Mouse (Mus musculus) CD4-positive helper T cell, adult 2 months (primary cell): ENCODE measurements around the gene Stoml2.

Source experiments
- DNase-seq: peaks from one replicate; pipeline ENCODE4 v3.0.0-alpha.2; 2012; ENCODE audit warnings: low read depth, missing footprints, low spot score

The Stoml2 gene

GRCm38 (mm10) chr4:43038567-43039495, 7.3 kb upstream of the Stoml2 start:
- DNase-seq = no peak

GRCm38 (mm10) chr4:43037860-43038566, 6.5 kb upstream of the Stoml2 start:
- DNase-seq = no peak

DNA sequence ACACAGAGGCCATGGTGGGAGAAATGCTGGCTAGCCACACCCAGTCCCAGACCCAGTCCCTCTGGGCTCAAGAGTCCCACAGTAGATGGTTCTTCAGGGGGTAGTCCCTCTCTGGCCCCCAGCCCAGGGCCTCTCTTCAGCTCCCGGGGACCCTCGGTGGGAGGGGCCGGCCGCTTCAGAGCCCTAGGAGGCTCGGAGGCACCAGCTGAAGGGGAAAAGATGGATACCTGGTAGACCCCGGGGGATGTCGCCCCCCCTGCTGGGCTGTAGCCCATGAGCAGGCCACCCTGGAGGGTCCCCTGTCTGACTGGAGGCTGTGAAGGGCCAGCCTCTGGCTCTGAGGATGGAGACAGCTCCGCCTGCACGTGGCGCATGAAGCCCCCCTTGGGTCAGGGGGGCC, 4.8 kb upstream of the Stoml2 start:
- no peak for DNase-seq

- DNase-seq = no peak
Observed at GRCm38 (mm10) chr4:43035851-43036250, 4.3 kb upstream of the Stoml2 start.

GRCm38 (mm10) chr4:43033481-43033880, 2.0 kb upstream of the Stoml2 start:
- no peak for DNase-seq

DNA sequence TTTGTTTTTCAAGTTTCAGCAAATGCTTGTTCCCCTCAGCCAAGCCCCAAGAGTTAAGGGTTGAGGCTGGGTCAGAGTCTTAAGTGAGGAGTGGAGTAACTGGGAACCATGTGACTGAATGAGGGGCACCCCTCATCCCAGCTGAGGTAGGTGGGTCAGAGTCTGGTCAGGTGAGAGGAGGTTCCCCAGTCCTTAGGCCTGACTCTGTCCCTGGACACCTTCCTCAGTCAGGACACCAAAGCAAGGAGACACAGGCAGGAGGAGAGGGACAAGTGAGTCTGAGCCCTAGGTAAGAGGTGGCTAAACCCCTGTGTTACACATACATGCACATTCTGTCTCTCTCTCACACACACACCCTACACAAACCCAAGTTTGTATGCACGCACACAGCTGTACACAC, 991 bp upstream of the Stoml2 start:
- no peak for DNase-seq

DNA sequence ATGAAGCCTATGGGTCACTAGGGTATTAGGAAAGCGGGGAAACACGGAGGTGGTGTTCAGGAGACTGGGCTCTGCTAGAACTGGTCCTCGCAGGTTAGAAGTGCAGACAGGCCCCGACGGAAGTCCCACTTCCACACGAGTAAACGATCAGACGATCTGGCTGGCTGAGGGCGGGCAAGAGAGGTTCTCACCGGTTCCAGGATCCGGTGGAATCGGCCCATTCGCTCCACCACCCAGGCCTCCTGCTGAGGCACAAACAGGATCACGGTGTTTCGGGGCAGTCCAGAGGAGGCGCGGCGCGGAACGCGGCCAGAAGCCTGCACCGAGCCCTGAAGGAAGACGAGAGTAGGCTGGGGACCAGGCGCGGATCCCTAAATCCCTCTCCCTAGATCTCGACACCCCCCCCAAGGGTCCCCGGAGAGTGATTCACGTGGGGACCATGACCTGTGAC, 705 bp downstream of the Stoml2 start:
- DNase-seq = peak; percentile 49

- no peak for DNase-seq
Observed at GRCm38 (mm10) chr4:43030352-43030751, 1.2 kb downstream of the Stoml2 start.

DNA sequence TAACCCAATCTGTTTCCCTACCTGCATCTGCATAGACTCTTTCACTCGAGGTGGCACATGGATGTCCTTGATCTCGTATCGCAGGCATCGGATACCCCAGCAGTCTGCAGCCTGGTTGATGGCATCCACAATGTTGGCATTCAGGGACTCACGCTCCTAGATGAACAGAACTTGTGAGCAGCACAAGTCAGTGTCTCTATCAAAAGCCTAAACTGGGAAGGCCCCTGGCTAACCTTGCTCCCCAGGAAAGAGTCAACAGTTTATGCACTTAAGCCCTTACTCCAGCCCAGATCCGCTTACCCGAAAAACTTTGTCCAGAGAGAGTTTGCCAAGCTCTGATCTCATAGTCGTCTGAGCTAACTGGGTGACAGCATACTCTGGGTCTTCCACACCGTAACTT, 1.8 kb downstream of the Stoml2 start:
- no peak for DNase-seq

- no peak for DNase-seq
Observed at GRCm38 (mm10) chr4:43029121-43029520, 2.4 kb downstream of the Stoml2 start.

- peak; percentile 94 for DNase-seq
Observed at GRCm38 (mm10) chr4:43025084-43025960, 6.2 kb downstream of the Stoml2 start, which contains the start of gene Pigo. Gene Pigo (minus strand): TSS chr4:43025819.

GRCm38 (mm10) chr4:43024673-43025072, 6.8 kb downstream of the Stoml2 start:
- no peak for DNase-seq

GRCm38 (mm10) chr4:43021341-43021740, 10.2 kb downstream of the Stoml2 start:
- no peak for DNase-seq

DNA sequence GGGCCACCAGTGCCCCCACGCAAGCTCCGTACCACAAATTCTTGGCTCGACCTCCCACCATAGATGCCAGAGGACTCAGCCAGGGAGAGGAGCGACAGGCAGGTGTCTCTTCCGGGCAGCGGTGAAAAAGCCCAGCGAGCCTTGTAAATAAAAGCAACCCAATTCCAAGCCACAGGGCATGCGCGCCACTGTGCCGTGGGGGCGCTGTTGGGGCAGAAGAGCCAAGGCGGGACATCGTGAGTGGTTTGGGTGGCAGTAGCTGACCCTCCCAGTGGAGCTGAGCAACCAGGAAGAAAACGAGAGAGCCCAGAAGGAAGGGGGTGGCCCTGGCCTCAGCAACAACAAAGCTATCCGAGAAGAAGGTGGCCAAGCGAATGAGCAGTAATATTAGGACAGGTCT, 10.6 kb downstream of the Stoml2 start:
- no peak for DNase-seq

- DNase-seq = no peak
Observed at GRCm38 (mm10) chr4:43019641-43020465, 11.7 kb downstream of the Stoml2 start.

DNA sequence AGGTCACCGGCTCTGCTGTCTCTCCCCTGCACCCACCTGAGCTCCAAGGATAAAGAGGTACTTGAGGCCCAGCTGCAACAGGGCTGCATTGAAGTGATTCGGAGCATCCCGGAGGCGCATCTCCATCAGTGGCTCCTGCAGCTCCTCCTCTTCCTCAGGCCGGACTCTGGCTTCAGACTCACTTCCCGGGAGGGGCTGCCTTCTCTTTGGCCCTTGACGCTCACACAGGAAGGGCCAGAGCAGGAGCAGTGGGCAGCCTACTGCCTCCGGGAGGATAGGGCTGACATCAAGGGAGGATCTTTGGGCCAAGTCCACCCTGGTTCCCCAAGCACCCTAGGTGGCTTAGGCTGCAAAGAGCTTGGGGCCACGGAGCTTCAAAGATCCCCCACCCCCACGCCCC, 12.3 kb downstream of the Stoml2 start:
- no peak for DNase-seq

DNA sequence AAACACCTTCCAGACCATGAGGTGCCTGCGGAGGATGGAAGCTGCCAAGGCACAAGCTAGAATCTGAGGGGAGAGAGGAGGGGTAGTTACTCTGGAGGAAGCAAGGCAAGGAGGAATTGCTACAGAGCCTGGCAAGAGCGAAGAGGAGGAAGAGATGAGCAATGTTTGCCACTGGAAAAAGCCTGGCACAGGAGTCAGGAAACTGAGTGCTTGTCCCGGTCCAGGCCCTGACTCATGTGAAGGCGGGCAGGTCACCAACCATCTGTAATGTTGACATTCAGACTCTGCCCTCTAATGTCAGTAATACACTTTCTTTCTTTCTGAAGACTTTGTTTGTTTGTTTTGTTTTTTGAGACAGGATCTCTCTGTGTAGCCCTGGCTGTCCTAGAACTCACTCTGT, 13.4 kb downstream of the Stoml2 start:
- DNase-seq = no peak

DNA sequence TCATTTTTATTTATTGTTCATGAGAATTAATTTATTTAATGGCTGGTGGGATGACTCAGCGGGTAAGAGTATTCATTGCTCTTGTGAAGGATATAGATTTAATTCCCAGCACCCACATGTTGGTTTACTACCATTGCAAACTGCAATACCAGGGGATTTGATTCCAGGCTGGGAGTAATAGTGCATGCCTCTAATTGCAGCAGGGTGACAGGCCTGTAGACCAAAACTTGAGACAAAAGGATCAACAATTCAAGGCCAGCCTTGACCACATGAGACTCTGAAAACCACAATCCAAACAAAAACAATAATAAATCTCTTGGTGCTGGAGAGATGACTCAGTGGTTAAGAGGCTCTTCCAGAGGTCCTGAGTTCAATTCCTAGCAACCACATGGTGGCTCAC, 19.4 kb downstream of the Stoml2 start:
- DNase-seq = no peak

GRCm38 (mm10) chr4:43010161-43011038, 21.1 kb downstream of the Stoml2 start, which contains the start of gene Fancg:
Gene Fancg (minus strand): TSS chr4:43010506.
- peak; percentile 79 for DNase-seq

GRCm38 (mm10) chr4:43005765-43006164, 25.7 kb downstream of the Stoml2 start:
- peak; percentile 77 for DNase-seq
